Mouse (Mus musculus): ENCODE measurements at regions not wholly inside any gene's neighbourhood (a gene's known extent, or its start where the extent isn't known, plus 50 kb on each side); places are given as distances from the start of the nearest gene placed in this dataset.

DNA sequence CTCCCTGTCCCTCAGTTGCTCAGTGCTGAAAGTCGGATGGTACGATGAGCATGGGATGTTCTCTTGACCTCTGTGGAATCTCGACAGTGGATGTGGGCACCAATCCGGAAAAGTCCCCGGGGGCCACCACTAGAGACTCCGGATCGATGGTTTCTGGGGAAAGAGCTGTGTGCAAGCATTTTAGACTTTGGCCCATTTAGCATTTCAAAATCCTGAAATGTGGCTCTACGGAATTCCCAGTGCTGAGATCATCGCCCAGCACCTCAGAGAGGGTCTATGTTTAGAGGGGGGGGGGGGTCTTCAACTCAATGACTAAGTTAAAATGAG, 68.6 kb downstream of the Tomm20 start:
- H3K36me3 ChIP-seq (ENCODE audit: control insufficient read depth, insufficient read depth, low read length), result no peaks in the 10 kb centered on the region
- TF ChIP-seq POLR2A (IDR thresholded peaks at IDR 0.05; ENCODE audit: insufficient read depth, low read depth, low read length) (no peak), CTCF (IDR thresholded peaks at IDR 0.05) (no peak), EP300 (IDR thresholded peaks at IDR 0.05; ENCODE audit: insufficient read depth, low read depth, low read length) (no peak)
- WGBS, result 78% methylated on average over 9 of the region's 9 CpGs
- H3K79me2 ChIP-seq (replicated peaks; ENCODE audit: control insufficient read depth, insufficient read depth, low read length), result no peaks in the 10 kb centered on the region
- DNase-seq, result no peak
- H3K4me1 ChIP-seq (ENCODE audit: control insufficient read depth, insufficient read depth, low read length), result peaks cover 13% of the 10 kb centered on the region
- H3K27ac ChIP-seq, result no peak overlapping the region
- intact Hi-C loops (cut with DNase I), result no loop called here
- H3K27me3 ChIP-seq (ENCODE audit: control insufficient read depth, insufficient read depth, low read length), result no peaks in the 10 kb centered on the region
- H3K9ac ChIP-seq (ENCODE audit: low read depth, low read length), result no peak overlapping the region
- no peak overlapping the region for H3K4me3 ChIP-seq

DNA sequence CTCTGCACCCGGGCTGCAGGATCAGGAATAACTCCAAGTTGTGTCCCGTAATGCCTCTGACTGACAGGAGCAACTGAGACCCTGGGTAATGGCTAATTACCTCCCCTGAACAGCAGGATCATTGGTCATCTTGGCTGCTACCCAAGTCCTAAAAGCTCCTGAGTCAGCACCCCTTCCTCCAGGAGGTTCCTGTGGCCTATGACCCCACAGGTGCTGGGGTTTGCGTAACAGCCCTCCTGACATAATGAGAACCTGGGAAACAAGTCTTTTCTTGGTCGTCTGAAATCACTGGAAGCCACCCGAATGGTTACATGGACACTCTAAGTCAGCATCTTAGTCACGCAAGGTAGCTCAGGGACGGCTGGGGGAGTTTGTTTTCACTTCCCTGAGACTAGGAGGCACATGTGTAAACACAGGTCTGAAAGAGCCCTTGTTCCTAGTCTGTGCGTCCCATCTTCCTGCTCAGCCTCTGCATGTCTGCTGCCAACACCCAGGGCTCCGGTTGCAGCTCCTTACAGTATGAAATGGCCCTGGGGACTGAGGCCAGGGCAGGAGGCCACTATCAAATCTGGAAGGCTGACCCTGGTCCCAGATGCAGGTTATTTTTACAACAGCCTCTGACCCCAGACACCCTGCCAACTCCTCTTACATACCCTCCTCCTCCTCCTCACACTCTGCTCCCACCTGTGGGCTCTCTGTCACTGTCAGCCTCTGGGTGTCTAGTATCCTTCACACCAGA, 69.2 kb downstream of the Tomm20 start:
- Histone ChIP-seq H3K36me3 (ENCODE audit: control insufficient read depth, insufficient read depth, low read length) (no peaks in the 10 kb centered on the region), H3K79me2 (replicated peaks; ENCODE audit: control insufficient read depth, insufficient read depth, low read length) (no peaks in the 10 kb centered on the region), H3K4me3 (no peak overlapping the region), H3K27me3 (ENCODE audit: control insufficient read depth, insufficient read depth, low read length) (no peaks in the 10 kb centered on the region), H3K27ac (no peak overlapping the region), H3K9ac (ENCODE audit: low read depth, low read length) (no peak overlapping the region), H3K4me1 (ENCODE audit: control insufficient read depth, insufficient read depth, low read length) (peaks cover 9% of the 10 kb centered on the region)
- intact Hi-C loops (cut with DNase I), result no loop called here
- 62% methylated on average over 9 of the region's 9 CpGs for WGBS
- TF ChIP-seq EP300 (IDR thresholded peaks at IDR 0.05; ENCODE audit: insufficient read depth, low read depth, low read length) (no peak), POLR2A (IDR thresholded peaks at IDR 0.05; ENCODE audit: insufficient read depth, low read depth, low read length) (no peak), CTCF (IDR thresholded peaks at IDR 0.05) (no peak)
- no peak for DNase-seq

DNA sequence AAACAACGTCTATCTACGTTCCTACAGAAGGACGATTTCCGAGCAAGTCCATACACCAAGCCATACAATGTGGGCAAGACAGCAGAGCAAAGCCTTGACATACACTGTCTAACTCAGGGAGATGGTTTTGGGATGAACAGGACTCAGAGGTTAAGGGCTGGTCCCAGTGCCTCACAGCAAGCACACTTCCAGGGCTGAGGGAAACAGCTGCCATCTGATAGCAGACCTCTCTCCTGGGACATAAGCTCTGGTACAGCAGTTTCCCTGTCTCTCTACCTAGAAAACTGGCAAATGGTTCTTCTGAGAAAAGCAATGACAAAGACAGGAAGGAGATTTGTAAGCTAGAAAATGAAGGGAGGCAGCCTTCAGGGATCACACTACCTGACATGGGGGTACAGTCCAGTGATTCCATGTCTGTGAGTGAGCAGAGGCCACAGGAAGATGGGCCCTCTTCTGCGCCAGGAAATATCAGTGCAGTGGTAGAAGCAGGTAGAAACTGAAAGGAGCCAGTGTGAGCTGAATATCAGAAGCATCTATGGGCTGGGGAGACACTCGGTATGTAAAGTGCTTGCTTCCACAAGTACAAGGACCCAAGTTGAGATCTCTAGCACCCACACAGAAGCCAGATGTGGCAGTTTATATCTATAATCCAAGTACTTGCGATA, 70.0 kb downstream of the Tomm20 start:
- H3K36me3 ChIP-seq (ENCODE audit: control insufficient read depth, insufficient read depth, low read length), result no peaks in the 10 kb centered on the region
- H3K79me2 ChIP-seq (replicated peaks; ENCODE audit: control insufficient read depth, insufficient read depth, low read length), result no peaks in the 10 kb centered on the region
- H3K4me1 ChIP-seq (ENCODE audit: control insufficient read depth, insufficient read depth, low read length), result peaks cover 9% of the 10 kb centered on the region
- no peak overlapping the region for H3K9ac ChIP-seq (ENCODE audit: low read depth, low read length)
- DNase-seq, result no peak
- TF ChIP-seq EP300 (IDR thresholded peaks at IDR 0.05; ENCODE audit: insufficient read depth, low read depth, low read length), result no peak
- no peak for TF ChIP-seq POLR2A (IDR thresholded peaks at IDR 0.05; ENCODE audit: insufficient read depth, low read depth, low read length)
- no peak for TF ChIP-seq CTCF (IDR thresholded peaks at IDR 0.05)
- no peak overlapping the region for H3K27ac ChIP-seq
- no peak overlapping the region for H3K4me3 ChIP-seq
- no peaks in the 10 kb centered on the region for H3K27me3 ChIP-seq (ENCODE audit: control insufficient read depth, insufficient read depth, low read length)
- intact Hi-C loops (cut with DNase I), result no loop called here
- 75% methylated on average over 7 of the region's 7 CpGs for WGBS

DNA sequence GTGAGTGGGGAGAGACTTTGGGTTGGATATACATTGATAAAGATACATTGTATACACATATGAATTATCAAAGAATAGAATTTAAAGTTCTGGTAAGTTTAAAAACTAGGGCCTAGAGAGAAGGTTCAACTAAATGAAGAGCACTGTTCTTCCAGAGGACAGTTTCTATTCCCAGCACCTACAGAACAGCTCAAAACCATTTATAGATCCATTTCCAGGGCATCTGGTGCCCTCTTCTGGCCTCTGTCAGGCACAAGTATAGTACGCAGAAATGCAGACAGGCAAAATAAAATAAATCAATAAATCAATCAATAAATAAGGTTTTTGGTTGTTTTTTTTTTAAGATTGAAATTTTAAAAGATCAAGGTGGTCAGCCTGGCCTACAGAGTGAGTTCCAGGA, 70.8 kb downstream of the Tomm20 start:
- 100% methylated on average over 1 of the region's 1 CpGs for WGBS
- DNase-seq, result no peak
- Histone ChIP-seq H3K36me3 (ENCODE audit: control insufficient read depth, insufficient read depth, low read length) (no peaks in the 10 kb centered on the region), H3K4me3 (no peak overlapping the region), H3K9ac (ENCODE audit: low read depth, low read length) (no peak overlapping the region), H3K27me3 (ENCODE audit: control insufficient read depth, insufficient read depth, low read length) (no peaks in the 10 kb centered on the region), H3K4me1 (ENCODE audit: control insufficient read depth, insufficient read depth, low read length) (peaks cover 9% of the 10 kb centered on the region), H3K79me2 (replicated peaks; ENCODE audit: control insufficient read depth, insufficient read depth, low read length) (no peaks in the 10 kb centered on the region), H3K27ac (no peak overlapping the region)
- intact Hi-C loops (cut with DNase I), result no loop called here
- peak; percentile 54 for TF ChIP-seq CTCF (IDR thresholded peaks at IDR 0.05)
- no peak for TF ChIP-seq EP300 (IDR thresholded peaks at IDR 0.05; ENCODE audit: insufficient read depth, low read depth, low read length)
- TF ChIP-seq POLR2A (IDR thresholded peaks at IDR 0.05; ENCODE audit: insufficient read depth, low read depth, low read length), result no peak

DNA sequence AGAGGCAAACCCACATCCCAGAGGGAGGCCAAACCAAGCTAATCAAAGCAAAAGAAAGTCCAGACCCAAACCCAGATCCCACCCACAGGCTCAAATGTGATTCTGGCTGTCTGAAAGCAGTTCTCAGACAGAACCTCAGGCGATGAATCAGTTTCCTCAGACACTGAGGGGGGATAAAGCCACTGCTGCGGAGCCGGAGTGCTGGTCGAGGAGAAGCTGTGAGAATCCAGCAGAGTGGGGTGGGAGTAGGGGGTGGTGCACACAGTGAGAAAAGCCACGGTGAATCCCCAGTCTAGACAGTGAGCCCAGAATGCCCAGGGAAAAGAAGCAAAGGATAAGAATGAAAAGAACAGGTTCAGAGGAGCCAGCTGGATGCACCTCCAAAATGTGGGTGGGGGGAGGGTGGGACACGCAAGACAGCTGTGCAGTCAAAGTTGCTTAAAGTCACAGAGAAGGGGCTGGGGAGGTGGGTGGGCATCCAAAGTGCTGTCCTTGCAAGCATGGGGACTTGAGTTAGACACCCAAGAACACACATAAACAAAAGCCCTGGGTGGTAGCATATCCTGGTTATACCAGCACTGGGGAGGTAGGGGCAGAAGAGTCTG, 71.4 kb downstream of the Tomm20 start:
- Histone ChIP-seq H3K27me3 (ENCODE audit: control insufficient read depth, insufficient read depth, low read length) (no peaks in the 10 kb centered on the region), H3K36me3 (ENCODE audit: control insufficient read depth, insufficient read depth, low read length) (no peaks in the 10 kb centered on the region), H3K9ac (ENCODE audit: low read depth, low read length) (no peak overlapping the region), H3K4me3 (no peak overlapping the region), H3K27ac (no peak overlapping the region), H3K79me2 (replicated peaks; ENCODE audit: control insufficient read depth, insufficient read depth, low read length) (no peaks in the 10 kb centered on the region), H3K4me1 (ENCODE audit: control insufficient read depth, insufficient read depth, low read length) (peaks cover 9% of the 10 kb centered on the region)
- no peak for TF ChIP-seq EP300 (IDR thresholded peaks at IDR 0.05; ENCODE audit: insufficient read depth, low read depth, low read length)
- TF ChIP-seq POLR2A (IDR thresholded peaks at IDR 0.05; ENCODE audit: insufficient read depth, low read depth, low read length), result no peak
- no peak for TF ChIP-seq CTCF (IDR thresholded peaks at IDR 0.05)
- intact Hi-C loops (cut with DNase I), result no loop called here
- no peak for DNase-seq
- WGBS, result 80% methylated on average over 6 of the region's 6 CpGs

DNA sequence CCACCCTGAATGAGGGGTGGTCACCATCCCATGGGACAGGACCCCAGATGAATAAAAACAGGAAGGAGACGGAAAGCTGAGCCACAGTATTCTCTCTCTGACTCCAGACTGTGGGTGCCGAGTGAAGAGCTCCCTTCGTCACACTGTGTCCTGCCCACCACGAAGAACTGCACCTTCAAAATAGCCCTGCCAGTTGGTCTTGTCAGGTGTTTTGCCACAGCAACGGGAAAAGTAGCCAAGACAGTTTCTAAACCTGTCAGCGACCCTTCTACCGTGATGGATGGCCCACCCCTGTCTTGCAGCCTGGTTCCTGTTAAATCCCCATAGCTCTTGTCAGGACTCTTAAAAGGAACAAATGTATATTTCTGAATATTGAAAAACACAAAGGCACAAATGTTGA, 72.3 kb downstream of the Tomm20 start:
- Histone ChIP-seq H3K9ac (ENCODE audit: low read depth, low read length) (no peak overlapping the region), H3K27me3 (ENCODE audit: control insufficient read depth, insufficient read depth, low read length) (no peaks in the 10 kb centered on the region), H3K79me2 (replicated peaks; ENCODE audit: control insufficient read depth, insufficient read depth, low read length) (no peaks in the 10 kb centered on the region), H3K36me3 (ENCODE audit: control insufficient read depth, insufficient read depth, low read length) (no peaks in the 10 kb centered on the region), H3K4me1 (ENCODE audit: control insufficient read depth, insufficient read depth, low read length) (peaks cover 9% of the 10 kb centered on the region), H3K4me3 (no peak overlapping the region), H3K27ac (peak overlapping the region; percentile 54)
- WGBS, result 82% methylated on average over 7 of the region's 7 CpGs
- no peak for TF ChIP-seq POLR2A (IDR thresholded peaks at IDR 0.05; ENCODE audit: insufficient read depth, low read depth, low read length)
- no peak for TF ChIP-seq CTCF (IDR thresholded peaks at IDR 0.05)
- TF ChIP-seq EP300 (IDR thresholded peaks at IDR 0.05; ENCODE audit: insufficient read depth, low read depth, low read length), result no peak
- no peak for DNase-seq
- intact Hi-C loops (cut with DNase I), result no loop called here

All from heart, adult 2 months (tissue).